Comparison of ENCODE assay signal across 8 mouse cellular contexts in genomic region chr15:12211577-12211976, GRCm38 (mm10). TPM values are rescaled to one million over a fixed set of nuclear protein-coding genes. Genes with fewer than 3 reads are reported as not detected.
A peak's percentile ranks its signal among the peaks of the same experiment; 100 is the strongest.
DNase-seq lines count a peak whose midpoint lies in the region; ATAC-seq and TF ChIP-seq lines count a peak whose summit lies in the region.
"Had no signal": no experiment of that assay in that cellular context is flagged by ENCODE, and none has a peak within 500 bp of the region (broad histone marks: within the 10 kb centered on the region; RNA-seq: fewer than 3 reads in every experiment).

No protein-coding gene starts in this region.

- no peak overlapping the region for H3K9ac ChIP-seq in forebrain, postnatal 0 days
- H3K9ac ChIP-seq: neural tube, embryonic 12.5 days had no signal

- H3K4me2 ChIP-seq in forebrain, postnatal 0 days (ENCODE audit: low read depth): no peak overlapping the region
- H3K4me2 ChIP-seq: neural tube, embryonic 12.5 days had no signal

- H3K27me3 ChIP-seq in forebrain, postnatal 0 days (ENCODE audit: insufficient read depth, low read length): no peaks in the 10 kb centered on the region
- H3K27me3 ChIP-seq: neural tube, embryonic 12.5 days had no signal

- H3K27ac ChIP-seq in forebrain, postnatal 0 days (ENCODE audit: low read depth, low read length): no peak overlapping the region
- H3K27ac ChIP-seq: neural tube, embryonic 12.5 days had no signal

- no peaks in the 10 kb centered on the region for H3K9me3 ChIP-seq in forebrain, postnatal 0 days (ENCODE audit: low read length)
- H3K9me3 ChIP-seq: neural tube, embryonic 12.5 days had no signal

- ATAC-seq in forebrain, postnatal 0 days: peak; percentile 72

- H3K4me3 ChIP-seq in forebrain, postnatal 0 days (ENCODE audit: low read depth, low read length): no peak overlapping the region
- H3K4me3 ChIP-seq: neural tube, embryonic 12.5 days had no signal

- intact Hi-C loops in left cerebral cortex, postnatal 25 days (cut with DNase I): loop anchor here (10.0 kb wide), 1 partner anchor 583 kb away; no protein-coding TSS in a partner anchor

- no peak for TF ChIP-seq CTCF in forebrain, postnatal 0 days (IDR thresholded peaks at IDR 0.05; ENCODE audit: low read depth)

- DNase-seq in thymus, postnatal 4 days: peak; percentile 13
- no peak for DNase-seq in thymus, postnatal 10 days (ENCODE audit: low spot score in 2 of 2)
- no peak for DNase-seq in forebrain, postnatal 0 days
- peak; percentile 74 to 93 for DNase-seq in left cerebral cortex, postnatal 25 days (ENCODE audit: low spot score in 2 of 2)
- no peak for DNase-seq in embryo, embryonic 10 days (ENCODE audit: low spot score)
- DNase-seq in MN1 (ENCODE audit: low spot score): no peak
- no peak for DNase-seq in lung, postnatal 14 days

- 67% methylated on average over 8 of the region's 8 CpGs for WGBS in forebrain, postnatal 0 days

- H3K4me1 ChIP-seq in forebrain, postnatal 0 days (ENCODE audit: insufficient read depth): peaks cover 5% of the 10 kb centered on the region; the same call in 1 of the 2 replicates

- no peaks in the 10 kb centered on the region for H3K36me3 ChIP-seq in forebrain, postnatal 0 days (ENCODE audit: insufficient read depth)
- H3K36me3 ChIP-seq: neural tube, embryonic 12.5 days had no signal

RNA-seq across cellular contexts. Expression of gene Mtmr12, which starts 6.7 kb away (rescaled TPM):
- 10.0 and 13.1 TPM in 2 replicates for total RNA-seq in forebrain, postnatal 0 days (2014; rRNA removed)
- polyA plus RNA-seq in forebrain, postnatal 0 days (2015; fragmentation: Nextera tagmentation; extraction: Ambion mirVana): 4.3 and 5.5 TPM in 2 replicates
- total RNA-seq in left cerebral cortex, postnatal 25 days (2021): 10 to 100 TPM; 40.7 to 41.0 TPM

Comparison
In these comparisons a context has a peak if more than half of its experiments do, and no peak if none do; other contexts are left out.
1. DNase-seq: peak in thymus, postnatal 4 days (single experiment) and left cerebral cortex, postnatal 25 days (2 of 2); none in thymus, postnatal 10 days (0 of 2), forebrain, postnatal 0 days (single experiment), embryo, embryonic 10 days (single experiment), MN1 (single experiment) and lung, postnatal 14 days (single experiment).